Mouse (Mus musculus) A20 (cell line): ENCODE results near the gene Creb5.
A peak's percentile ranks its signal among the peaks of the same experiment; 100 is the strongest.

Experiments
- DNase-seq: peaks from one replicate; pipeline ENCODE4 v3.0.0-alpha.2; 2011; ENCODE audit warnings: low read depth, low spot score

The Creb5 gene

DNA sequence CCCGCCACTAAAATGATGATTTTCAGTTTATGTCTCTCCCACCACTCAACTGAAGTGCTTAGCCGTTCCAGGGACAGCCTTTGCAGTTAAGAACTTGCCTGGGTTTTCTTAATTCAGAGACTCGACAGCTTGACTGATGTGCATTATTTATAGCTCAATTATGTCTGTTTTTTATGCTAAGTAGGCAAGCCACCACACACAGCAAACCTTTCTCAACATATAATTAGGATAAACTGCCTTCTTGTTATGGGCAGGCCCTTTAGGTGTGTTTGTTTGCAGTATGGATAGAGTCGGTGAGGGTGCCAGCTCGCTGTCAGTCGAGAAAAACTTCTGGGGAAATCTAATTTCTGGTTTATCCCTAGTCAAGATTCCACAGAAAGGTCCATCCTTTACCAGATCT is 409.4 kb downstream of the Creb5 start:
- no peak for DNase-seq

DNA sequence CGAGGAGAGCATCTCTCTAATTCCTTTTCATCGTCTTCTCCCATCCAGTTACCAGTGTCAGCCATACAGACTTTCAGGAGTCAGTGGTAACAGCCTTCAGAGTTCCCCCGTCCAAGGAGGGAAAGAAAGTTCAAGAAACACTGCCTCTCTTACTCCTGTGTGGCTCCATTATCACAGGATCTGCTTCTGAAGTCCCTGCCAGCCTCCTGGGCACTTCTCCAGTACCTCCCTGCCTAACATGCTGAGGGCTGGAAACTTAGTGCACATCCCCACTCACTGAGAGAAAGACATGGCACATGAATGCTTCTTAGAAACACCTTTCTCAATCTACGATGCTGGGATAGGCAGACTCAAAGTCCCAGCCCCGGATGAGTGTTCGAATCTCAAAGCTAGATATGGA is 409.9 kb downstream of the Creb5 start:
- no peak for DNase-seq

DNA sequence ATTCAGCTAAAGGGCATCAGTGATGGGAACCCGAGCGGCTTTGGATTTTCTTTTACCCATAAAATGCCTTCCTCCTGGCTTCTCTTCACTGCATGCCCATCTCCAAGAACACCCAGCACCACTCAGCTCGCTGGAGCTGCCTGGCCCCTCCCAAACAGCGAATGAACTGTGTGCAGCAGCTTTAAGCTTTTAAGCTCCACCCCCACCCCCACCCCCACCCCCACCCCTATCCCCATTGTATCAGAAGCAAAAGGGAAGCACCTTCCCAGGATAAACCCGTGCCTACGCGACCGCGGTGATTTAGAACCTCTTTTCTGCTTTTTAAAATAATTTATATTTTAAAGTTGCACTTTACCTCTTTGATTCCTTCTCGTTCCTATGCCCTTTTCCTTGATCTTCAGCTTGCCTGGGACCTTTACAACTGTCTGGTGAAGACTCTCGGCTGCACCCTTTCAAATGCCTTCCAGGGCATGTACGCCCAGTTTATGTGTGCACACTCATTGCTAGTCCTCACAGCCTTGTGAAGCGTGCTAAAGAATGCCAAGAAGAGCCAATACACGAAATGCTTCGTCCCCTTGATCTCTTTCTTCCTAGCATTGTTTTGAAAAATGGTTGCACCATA is 411.2 kb downstream of the Creb5 start:
- DNase-seq: no peak

DNA sequence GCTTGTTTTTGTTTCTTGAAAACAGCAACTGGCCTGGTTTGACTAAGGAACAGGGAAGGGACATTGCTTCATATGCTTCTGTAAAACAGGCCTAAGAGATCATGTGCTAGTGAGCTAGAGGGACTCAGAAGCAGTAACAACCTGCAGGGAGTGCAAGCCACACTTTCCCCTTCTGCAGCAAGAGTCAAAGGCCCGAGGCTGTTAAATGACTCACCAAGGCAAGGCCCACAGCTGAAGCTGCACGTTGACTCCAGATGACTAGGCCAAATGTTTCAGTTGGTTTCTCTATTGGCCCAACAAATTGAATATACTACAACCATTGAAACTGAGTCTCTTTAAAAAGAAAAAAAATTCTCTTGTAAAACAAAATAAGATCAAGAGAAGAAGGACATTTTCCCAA is 417.4 kb downstream of the Creb5 start:
- DNase-seq: no peak

DNA sequence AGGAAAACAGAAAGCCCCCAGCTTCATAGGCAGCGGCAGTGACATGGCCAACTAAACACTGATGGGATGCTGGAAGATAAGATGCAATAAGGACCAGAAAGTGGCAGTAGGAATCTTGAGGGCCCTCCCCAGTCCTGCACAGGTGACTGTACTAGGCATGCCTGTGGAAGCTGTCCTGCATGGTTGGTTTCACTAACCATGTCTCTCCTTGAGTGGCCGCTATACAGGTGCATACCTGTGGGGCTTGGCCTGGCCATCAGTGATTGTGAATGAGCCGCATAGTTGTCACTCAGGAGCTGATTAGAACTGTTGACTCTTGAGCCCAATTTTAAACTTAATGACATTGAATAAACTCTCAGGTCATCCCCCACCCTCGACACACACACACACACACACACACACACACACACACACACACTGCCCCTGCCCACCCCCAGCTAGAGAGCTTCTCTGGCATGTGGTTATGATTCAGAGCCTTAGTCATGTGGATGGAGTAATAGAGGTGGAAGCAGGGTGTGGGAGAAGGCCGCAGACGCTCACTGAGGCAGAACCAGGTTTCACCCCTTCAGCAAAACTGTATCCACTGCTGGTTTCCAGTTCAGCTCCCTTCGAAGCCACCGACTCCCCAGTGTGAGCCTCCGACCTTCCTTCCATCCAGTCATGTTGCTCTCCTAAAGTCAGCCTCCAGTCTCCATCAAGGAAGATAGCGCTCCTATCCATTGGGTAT is 419.7 kb downstream of the Creb5 start:
- no peak for DNase-seq

DNA sequence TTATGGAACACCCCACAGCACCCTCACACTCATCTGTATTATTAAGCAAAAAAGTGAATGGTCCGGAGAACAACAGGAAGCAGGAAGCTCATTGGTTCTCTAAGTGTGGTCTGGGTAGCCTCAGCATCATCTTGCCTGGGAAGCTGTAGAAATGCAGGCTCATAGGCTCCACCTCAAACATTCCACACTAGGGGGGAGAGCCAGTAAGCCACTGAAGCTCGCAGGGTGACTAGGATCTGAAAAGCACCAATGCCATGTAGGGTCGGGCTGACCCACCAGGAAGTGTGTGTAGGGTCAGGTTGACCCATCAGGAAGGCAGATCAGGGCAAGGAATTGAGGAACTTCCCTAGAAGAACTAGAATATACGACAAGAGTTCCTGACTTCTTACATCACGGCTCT is 420.7 kb downstream of the Creb5 start:
- DNase-seq: no peak

DNA sequence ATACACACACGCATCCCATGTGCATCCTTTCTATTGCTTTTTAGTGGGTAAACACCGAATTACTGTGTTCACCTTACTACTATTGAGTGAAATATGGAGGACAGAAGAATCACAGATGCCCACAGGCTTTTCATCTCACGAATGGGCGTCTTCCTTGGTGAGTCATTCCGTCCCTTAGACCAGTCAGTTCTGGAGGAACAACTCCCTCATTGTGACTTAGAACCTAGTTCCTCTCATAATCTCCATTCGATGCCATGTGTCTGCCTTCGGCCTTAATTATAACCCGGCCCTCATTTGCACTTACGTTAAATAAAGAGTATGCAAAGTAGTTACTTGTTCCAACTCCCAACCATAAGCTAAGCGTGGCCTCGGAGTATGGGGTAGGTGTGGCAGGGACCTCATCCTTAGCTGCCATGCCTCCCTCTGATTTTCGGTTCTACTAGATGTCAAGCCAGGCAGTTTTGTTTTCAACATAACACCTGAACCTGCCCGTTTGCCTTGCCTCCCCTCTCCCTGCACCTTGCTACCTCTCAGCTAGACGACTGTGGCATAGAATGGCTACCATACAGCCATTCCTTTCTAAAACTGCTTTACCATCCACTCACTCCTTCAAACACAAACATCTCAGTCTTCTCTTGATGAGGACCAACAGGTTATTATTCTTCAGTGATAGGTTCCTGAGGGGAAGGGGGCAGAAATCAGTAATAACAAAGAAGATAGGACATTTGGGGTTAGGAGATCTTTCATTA is 422.8 kb downstream of the Creb5 start:
- no peak for DNase-seq

DNA sequence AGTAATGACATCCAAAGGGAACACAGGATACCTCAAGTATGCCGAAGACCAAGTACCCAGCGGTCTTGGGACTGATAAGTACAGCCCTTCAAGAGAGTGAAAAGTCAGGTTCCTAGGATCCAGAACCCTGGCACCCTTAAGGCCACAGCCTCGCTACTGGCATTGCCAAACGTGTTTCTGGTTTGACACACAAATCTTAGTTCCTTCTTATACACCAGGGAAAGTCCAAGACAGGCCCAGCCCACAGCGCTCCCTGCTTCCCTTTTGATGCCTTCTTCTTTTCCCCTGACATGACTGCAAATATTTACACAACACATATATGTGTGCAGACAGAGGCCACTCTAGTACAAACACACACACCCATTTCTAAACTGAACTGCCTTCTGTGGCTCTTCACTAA is 423.5 kb downstream of the Creb5 start:
- no peak for DNase-seq

DNA sequence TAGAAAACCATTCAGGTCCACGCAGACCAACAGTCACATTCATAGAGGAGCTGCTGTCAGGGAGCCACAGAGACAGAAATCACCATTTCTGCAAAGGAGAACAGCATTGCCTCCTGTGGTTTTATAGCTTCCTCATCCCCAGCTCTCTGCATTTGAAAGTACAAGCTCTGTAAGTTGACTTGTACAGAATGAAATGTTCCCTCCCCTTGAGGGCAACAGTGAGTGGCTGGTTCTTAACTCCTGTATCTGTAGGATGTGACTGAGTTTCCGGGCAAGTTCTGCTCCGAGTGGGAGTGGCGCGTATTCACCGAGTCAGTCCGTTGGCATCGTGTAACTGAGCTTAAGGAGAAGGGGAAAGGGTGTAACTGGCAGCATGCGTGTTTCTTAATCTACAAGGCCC is 426.1 kb downstream of the Creb5 start:
- no peak for DNase-seq

DNA sequence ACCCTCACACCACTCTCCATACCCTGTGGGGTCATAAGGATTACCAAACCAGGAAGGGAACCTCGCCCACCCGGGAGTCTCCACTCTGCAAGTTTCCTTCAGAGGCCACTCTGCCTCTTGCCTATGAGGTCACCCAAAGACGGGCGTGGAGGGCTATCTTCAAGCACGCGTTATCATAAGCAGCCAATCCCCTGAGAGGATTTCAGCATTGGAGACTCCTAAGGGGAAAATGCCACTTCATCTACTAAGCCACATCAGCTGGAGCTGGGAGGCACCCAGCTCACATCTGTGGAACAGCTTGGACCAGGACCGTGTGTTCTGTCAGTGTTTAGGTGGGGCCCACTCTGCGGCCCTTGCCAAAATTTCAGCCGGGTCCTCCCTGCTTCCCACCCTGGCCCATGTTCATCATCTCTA is 427.8 kb downstream of the Creb5 start:
- no peak for DNase-seq

DNA sequence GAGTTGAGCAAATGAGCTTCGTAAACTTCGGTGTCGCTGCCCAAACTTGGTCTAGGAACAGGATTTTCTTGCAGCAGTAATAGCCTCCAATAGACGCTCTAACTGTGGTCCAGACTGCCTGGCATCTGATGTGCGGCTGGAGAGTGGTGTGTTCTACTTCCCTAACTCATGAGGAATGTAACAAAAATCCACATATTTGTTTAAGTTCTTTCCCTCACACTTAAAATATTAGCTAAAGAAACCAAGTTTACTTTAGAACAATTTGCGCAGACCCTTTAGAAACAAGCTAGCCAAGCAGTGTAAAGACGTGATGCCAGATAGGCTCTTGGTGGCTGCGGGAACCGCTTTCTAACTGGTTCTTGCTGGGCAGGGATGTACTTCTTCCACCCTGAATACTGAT is 428.9 kb downstream of the Creb5 start:
- no peak for DNase-seq

DNA sequence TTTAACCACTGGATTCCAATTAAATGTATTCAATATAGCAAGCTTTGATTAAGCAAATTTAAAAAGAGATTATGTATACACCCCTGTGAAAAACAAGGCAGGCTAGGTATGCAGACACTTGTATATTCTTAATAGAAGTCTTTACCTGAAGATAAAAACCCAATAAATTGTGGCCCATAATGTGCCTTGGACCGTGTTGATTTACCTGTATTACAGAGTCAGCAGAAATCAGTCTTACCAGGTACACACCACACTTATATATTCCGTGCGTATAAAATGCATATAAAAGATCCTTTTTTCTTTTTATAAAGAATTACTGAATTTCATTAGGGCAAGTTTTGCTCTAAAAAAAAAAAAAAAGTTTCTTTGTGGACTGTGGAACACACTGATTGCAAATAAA is 432.9 kb downstream of the Creb5 start:
- DNase-seq: no peak

DNA sequence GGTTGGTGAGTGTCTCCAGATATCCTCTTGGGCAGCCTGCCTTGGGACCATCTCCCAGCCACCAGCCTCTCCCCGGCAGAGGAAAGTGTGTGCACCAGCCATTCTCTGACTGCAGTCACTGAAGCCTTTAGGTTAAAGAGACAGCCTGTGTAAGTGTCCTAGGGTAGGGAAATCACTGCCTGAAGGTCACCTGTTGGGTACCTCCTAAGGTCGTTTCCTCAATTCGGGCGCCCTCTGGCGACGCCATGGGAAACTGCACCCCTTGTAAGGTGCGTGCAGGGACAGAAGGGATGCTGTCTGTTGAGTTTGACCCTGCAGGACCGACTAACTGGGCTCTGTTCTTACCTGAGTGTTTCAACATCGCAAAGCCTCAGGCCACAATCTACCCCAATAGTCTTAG is 434.5 kb downstream of the Creb5 start:
- peak; percentile 37 for DNase-seq

DNA sequence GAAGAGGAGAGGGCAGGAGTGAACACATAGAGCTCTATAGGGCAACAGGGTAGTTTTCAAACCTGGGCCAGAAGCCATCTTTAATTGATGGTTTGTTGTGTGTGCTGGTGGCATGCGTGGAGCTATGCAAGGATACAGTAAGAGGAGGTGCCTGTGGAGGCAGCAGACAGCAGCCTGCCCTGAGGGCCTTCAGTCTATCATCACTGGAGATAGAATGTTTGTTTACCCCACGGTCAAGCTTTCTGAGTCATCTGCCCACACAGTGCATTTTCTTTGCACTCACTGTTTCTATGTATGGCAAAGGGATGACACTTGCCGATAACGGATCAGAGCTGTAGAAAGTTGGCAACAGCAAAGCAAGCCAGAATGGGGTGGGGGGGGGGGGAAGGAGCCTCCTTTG is 435.6 kb downstream of the Creb5 start:
- DNase-seq: no peak

DNA sequence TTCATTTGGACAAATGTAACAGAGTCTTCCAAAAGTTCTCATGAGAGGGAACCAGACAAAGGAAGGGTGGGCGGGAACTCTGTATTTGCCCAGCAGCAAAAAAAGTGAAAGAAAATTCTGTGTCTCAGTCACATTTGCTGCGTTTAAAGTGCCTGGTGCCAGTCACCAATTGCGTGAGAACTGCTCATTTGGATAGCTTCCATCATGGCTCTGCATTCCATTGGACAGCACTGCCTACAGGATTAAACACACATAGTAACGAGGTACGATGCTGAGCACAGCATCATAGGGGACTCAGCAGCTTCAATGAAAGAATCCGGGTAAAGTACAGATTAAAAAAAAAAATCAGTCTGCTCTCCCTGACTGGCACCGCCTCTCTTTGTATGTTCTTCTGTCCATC is 443.4 kb downstream of the Creb5 start:
- no peak for DNase-seq

DNA sequence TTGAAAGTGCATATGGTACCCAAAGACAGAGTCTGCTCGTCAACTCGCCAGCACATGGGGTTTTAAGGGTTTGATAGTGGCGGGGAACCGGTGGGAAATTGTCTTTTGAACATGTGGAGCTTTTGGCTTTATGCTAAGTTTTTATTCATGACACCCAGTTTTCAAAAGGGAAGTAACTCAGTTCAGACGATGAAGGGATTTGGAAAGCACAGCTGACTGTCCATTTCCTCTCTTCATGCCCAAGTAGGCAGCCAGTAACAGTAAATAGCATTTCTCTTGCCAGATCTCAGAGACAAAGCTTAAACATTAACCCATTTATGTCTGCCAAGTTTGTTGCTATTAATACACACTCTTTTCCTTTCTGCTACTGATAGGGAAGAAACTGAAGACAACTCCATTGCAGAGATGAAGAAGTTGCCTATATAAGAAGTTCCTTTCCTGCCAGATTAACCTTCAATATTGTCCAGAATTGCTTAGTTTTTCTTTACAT is 444.0 kb downstream of the Creb5 start:
- no peak for DNase-seq

DNA sequence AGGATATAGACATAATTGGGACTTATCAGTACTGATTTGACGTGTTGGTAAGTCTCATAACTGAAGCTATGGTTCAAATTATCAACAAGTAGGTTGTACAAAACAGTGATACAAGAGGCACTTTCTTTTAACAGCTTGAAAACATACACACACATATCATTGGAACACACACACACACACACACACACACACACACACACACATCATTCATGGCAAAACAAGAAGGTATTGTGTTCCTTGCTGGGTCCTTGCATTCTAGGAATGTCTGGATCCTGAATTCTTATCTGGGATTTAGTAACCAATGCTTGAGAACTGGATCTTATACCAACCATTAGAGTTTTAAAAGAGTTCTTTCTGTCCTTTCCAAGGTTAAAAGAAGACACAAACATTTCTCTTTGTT is 446.5 kb downstream of the Creb5 start:
- DNase-seq: no peak

DNA sequence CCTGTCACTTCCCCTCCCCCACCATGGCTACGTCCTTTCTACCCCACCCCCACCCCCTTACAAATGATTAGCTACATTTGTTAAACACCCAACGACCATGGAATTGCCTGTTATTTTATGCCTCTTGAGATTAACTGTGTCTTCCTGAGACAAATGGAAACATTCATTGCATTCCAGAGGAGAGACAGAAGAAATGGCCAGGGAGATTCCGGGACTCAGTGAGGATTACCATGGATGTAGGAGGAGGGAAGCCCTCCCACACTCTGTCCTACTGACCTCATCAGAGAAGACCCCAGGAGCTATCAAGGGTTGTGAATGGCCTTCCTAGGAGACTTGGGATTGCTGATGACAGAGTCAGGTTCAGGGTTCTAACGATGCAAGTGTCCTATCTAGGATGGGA is 446.9 kb downstream of the Creb5 start:
- DNase-seq: no peak

DNA sequence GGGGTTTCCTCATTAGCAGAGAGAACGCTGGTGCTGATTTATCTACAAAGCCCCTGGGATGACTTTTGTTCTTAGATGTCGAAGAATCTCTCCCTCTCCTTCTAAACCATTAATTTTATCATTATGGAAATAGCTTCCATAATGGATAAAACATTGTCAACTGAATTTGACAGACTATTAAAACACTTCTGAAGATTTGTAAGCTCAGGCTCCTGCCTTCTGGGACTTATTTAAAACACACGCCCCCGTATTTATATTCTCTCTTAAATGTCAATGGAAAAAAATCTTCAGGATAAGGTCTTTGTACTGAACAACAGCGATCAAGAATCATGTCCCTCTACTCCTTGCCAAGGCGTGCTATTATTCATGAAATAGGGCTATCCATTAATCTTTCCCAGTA is 448.6 kb downstream of the Creb5 start:
- DNase-seq: no peak

DNA sequence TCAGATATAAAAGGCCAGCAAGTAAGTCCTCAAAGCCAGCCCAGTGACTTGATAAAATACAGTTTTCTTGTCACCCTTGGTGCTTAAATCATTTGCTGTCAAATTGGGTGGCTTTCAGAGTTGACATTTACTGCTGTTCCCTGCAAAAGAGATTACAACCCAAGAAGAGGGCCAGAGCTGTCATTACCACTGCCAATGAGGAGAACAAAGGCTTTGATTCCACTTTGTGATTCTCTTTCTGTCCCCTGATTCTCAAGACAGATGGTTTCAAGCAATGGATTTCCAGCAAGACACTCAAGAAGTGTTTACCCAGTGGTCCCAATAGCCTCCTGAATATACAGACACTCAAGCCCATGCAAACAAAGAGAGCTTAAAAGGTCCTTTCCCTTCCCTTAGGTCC is 451.1 kb downstream of the Creb5 start:
- DNase-seq: no peak

DNA sequence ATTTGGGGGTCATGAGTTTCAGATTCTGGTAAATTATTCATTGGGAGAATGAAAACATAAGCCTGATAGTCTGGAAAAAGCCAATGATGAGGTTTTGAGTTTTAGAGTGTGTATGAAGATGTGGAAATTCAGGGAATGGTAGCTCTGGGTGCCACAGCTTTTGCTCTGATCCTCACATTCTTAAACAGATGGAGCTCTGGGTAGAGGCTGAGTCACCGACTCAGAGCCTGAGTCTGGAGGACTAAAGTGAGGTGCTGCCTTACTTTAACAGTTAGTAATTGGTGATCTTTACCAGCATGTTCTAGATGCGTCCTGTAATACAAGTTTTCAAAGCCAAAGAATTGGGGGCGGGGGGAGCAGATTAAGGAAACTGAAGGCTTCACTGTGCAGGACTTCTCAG is 454.2 kb downstream of the Creb5 start:
- no peak for DNase-seq
